In genomic region chr13:42052696-42053541, GRCm38 (mm10) we compare ENCODE assay signal across 8 mouse cellular contexts. TPM values are rescaled to one million over a fixed set of nuclear protein-coding genes. Genes with fewer than 3 reads are reported as not detected.
DNase-seq lines count a peak whose midpoint lies in the region; ATAC-seq and TF ChIP-seq lines count a peak whose summit lies in the region.

No protein-coding gene starts in this region.

- no peak; the same call in 1 of the 2 replicates for ATAC-seq in heart, embryonic 16.5 days (replicated peaks; ENCODE audit: extremely low read depth, insufficient read depth, low FRiP score)
- no peak for ATAC-seq in liver, embryonic 15.5 days (ENCODE audit: insufficient read depth)
- peak; percentile 64 for ATAC-seq in neural tube, embryonic 11.5 days (ENCODE audit: insufficient read depth, low FRiP score, low TSS enrichment)
- ATAC-seq in stomach, embryonic 15.5 days (ENCODE audit: insufficient read depth, low FRiP score, low read depth), result peak; percentile 41; the same call in 1 of the 2 replicates

- H3K27ac ChIP-seq in brown adipose tissue, adult 24 weeks (replicated peaks; ENCODE audit: low read depth, low read length), result peak overlapping the region; percentile 24; the same call in 1 of the 2 replicates
- peak overlapping the region; percentile 98 for H3K27ac ChIP-seq in forebrain, embryonic 10.5 days
- peak overlapping the region; percentile 95 for H3K27ac ChIP-seq in heart, embryonic 16.5 days (ENCODE audit: low read length)
- peak overlapping the region; percentile 88 for H3K27ac ChIP-seq in liver, embryonic 15.5 days (replicated peaks)
- peak overlapping the region; percentile 98 for H3K27ac ChIP-seq in neural tube, embryonic 11.5 days (ENCODE audit: low read depth, low read length)
- H3K27ac ChIP-seq in stomach, embryonic 15.5 days, result peak overlapping the region; percentile 96

- H3K4me1 ChIP-seq in E14TG2a.4 (replicated peaks; ENCODE audit: low read depth, low read length), result peaks cover 40% of the 10 kb centered on the region
- peaks cover 5% of the 10 kb centered on the region; the same call in 1 of the 2 replicates for H3K4me1 ChIP-seq in brown adipose tissue, adult 24 weeks (ENCODE audit: control insufficient read depth, insufficient read depth, insufficient read length, low read length)
- H3K4me1 ChIP-seq in forebrain, embryonic 10.5 days, result peaks cover 49% of the 10 kb centered on the region
- peaks cover 10% of the 10 kb centered on the region for H3K4me1 ChIP-seq in heart, embryonic 16.5 days (ENCODE audit: control insufficient read depth, insufficient read depth, low read length)
- H3K4me1 ChIP-seq in liver, embryonic 15.5 days (replicated peaks), result peaks cover 52% of the 10 kb centered on the region
- peaks cover 15% of the 10 kb centered on the region for H3K4me1 ChIP-seq in neural tube, embryonic 11.5 days (ENCODE audit: control insufficient read depth, insufficient read depth, low read length)
- H3K4me1 ChIP-seq in stomach, embryonic 15.5 days, result peaks cover 4% of the 10 kb centered on the region; the same call in 1 of the 2 replicates

- under 1% methylated on average over 41 of the region's 41 CpGs for WGBS in forebrain, embryonic 10.5 days
- WGBS in heart, embryonic 16.5 days, result under 1% methylated on average over 41 of the region's 41 CpGs
- WGBS in liver, embryonic 15.5 days (ENCODE audit: insufficient replicate concordance), result under 1% methylated on average over 39 of the region's 41 CpGs
- under 1% methylated on average over 34 of the region's 41 CpGs for WGBS in neural tube, embryonic 11.5 days
- WGBS in stomach, embryonic 15.5 days, result under 1% methylated on average over 32 of the region's 41 CpGs

- peak overlapping the region; percentile 84 for H3K9ac ChIP-seq in heart, embryonic 16.5 days (ENCODE audit: low read length)
- H3K9ac ChIP-seq in liver, embryonic 15.5 days, result peak overlapping the region; percentile 81
- peak overlapping the region; percentile 93 for H3K9ac ChIP-seq in neural tube, embryonic 11.5 days (ENCODE audit: low read length)
- H3K9ac ChIP-seq in stomach, embryonic 15.5 days, result peak overlapping the region; percentile 88

- peaks cover 16% of the 10 kb centered on the region for H3K27me3 ChIP-seq in E14TG2a.4 (ENCODE audit: insufficient read depth, low read length)
- H3K27me3 ChIP-seq in forebrain, embryonic 10.5 days (ENCODE audit: poor library complexity, severe bottlenecking), result no peaks in the 10 kb centered on the region
- H3K27me3 ChIP-seq in heart, embryonic 16.5 days (ENCODE audit: control insufficient read depth, insufficient read depth, low read length), result no peaks in the 10 kb centered on the region
- H3K27me3 ChIP-seq in liver, embryonic 15.5 days, result no peaks in the 10 kb centered on the region
- no peaks in the 10 kb centered on the region for H3K27me3 ChIP-seq in neural tube, embryonic 11.5 days (ENCODE audit: control insufficient read depth, insufficient read depth, low read length)
- no peaks in the 10 kb centered on the region for H3K27me3 ChIP-seq in stomach, embryonic 15.5 days (replicated peaks)

- peak overlapping the region; percentile 88 for H3K4me3 ChIP-seq in E14TG2a.4 (replicated peaks; ENCODE audit: low read length)
- peak overlapping the region; percentile 96 for H3K4me3 ChIP-seq in brown adipose tissue, adult 24 weeks (ENCODE audit: insufficient read depth, low read depth, low read length)
- peak overlapping the region; percentile 90 for H3K4me3 ChIP-seq in forebrain, embryonic 10.5 days
- H3K4me3 ChIP-seq in heart, embryonic 16.5 days (ENCODE audit: low read length), result peak overlapping the region; percentile 75
- H3K4me3 ChIP-seq in liver, embryonic 15.5 days (replicated peaks), result peak overlapping the region; percentile 91
- H3K4me3 ChIP-seq in neural tube, embryonic 11.5 days (ENCODE audit: low read depth, low read length), result peak overlapping the region; percentile 90
- H3K4me3 ChIP-seq in stomach, embryonic 15.5 days (replicated peaks), result peak overlapping the region; percentile 92

- peaks cover 14% of the 10 kb centered on the region; the same call in 1 of the 2 replicates for H3K36me3 ChIP-seq in E14TG2a.4 (ENCODE audit: insufficient read depth, low read length)
- peaks cover 26% of the 10 kb centered on the region for H3K36me3 ChIP-seq in forebrain, embryonic 10.5 days (replicated peaks)
- peaks cover 10% of the 10 kb centered on the region for H3K36me3 ChIP-seq in heart, embryonic 16.5 days (ENCODE audit: control insufficient read depth, insufficient read depth)
- H3K36me3 ChIP-seq in liver, embryonic 15.5 days (replicated peaks), result peaks cover 9% of the 10 kb centered on the region; the same call in 1 of the 2 replicates
- H3K36me3 ChIP-seq in neural tube, embryonic 11.5 days (ENCODE audit: control insufficient read depth, insufficient read depth, low read length), result peaks cover 3% of the 10 kb centered on the region; the same call in 1 of the 2 replicates
- H3K36me3 ChIP-seq in stomach, embryonic 15.5 days, result peaks cover 4% of the 10 kb centered on the region; the same call in 1 of the 2 replicates

- TF ChIP-seq CTCF in E14TG2a.4 (conservative IDR thresholded peaks at IDR 0.05; ENCODE audit: low read length), result no peak

- H3K4me2 ChIP-seq in heart, embryonic 16.5 days (ENCODE audit: low read depth, low read length), result peak overlapping the region; percentile 80
- peak overlapping the region; percentile 98 for H3K4me2 ChIP-seq in liver, embryonic 15.5 days
- peak overlapping the region; percentile 39 for H3K4me2 ChIP-seq in neural tube, embryonic 11.5 days (ENCODE audit: low read depth)
- peak overlapping the region; percentile 87 for H3K4me2 ChIP-seq in stomach, embryonic 15.5 days

- no peak for DNase-seq in forebrain, embryonic 10.5 days (ENCODE audit: extremely low spot score, low spot score)
- DNase-seq in kidney, postnatal 25 days, result peak; percentile 73 to 84
- peak; percentile 78 for DNase-seq in neural tube, embryonic 11.5 days (ENCODE audit: low spot score)

- H3K9me3 ChIP-seq in E14TG2a.4 (ENCODE audit: low read length), result no peaks in the 10 kb centered on the region
- H3K9me3 ChIP-seq in forebrain, embryonic 10.5 days, result no peaks in the 10 kb centered on the region
- no peaks in the 10 kb centered on the region for H3K9me3 ChIP-seq in heart, embryonic 16.5 days (replicated peaks; ENCODE audit: control insufficient read depth, low read length)
- H3K9me3 ChIP-seq in liver, embryonic 15.5 days (replicated peaks), result no peaks in the 10 kb centered on the region
- no peaks in the 10 kb centered on the region for H3K9me3 ChIP-seq in neural tube, embryonic 11.5 days (ENCODE audit: control insufficient read depth, low read length)
- H3K9me3 ChIP-seq in stomach, embryonic 15.5 days, result no peaks in the 10 kb centered on the region

RNA-seq across cellular contexts. Expression of gene Hivep1, which starts 1.1 kb away (rescaled TPM):
- polyA plus RNA-seq in brown adipose tissue, adult 24 weeks (2012; ENCODE audit: insufficient read depth, insufficient read length, missing spikeins), result 11.3 and 16.4 TPM in 2 replicates
- polyA plus RNA-seq in forebrain, embryonic 10.5 days (2016; fragmentation: Nextera tagmentation; extraction: Ambion mirVana), result 7.4 and 7.9 TPM in 2 replicates
- 4.0 and 4.1 TPM in 2 replicates for polyA plus RNA-seq in heart, embryonic 16.5 days (2015; fragmentation: Nextera tagmentation; extraction: Ambion mirVana)
- polyA plus RNA-seq in liver, embryonic 15.5 days (2015; fragmentation: Nextera tagmentation; extraction: Ambion mirVana), result 2.0 and 2.8 TPM in 2 replicates
- 13.0 and 13.5 TPM in 2 replicates for polyA plus RNA-seq in neural tube, embryonic 11.5 days (2014; fragmentation: Nextera tagmentation; extraction: Ambion mirVana)
- 9.4 and 11.1 TPM in 2 replicates for polyA plus RNA-seq in stomach, embryonic 15.5 days (2015; fragmentation: Nextera tagmentation; extraction: Ambion mirVana)

Comparison
In these comparisons a context has a peak if more than half of its experiments do, and no peak if none do; other contexts are left out.
1. H3K27ac ChIP-seq: peak in every context shown above with its lines; median percentile 98 in forebrain, embryonic 10.5 days; 98 in neural tube, embryonic 11.5 days; 96 in stomach, embryonic 15.5 days; 95 in heart, embryonic 16.5 days; 88 in liver, embryonic 15.5 days; 24 in brown adipose tissue, adult 24 weeks.
2. ATAC-seq: peak in neural tube, embryonic 11.5 days (single experiment) and stomach, embryonic 15.5 days (single experiment); none in heart, embryonic 16.5 days (single experiment) and liver, embryonic 15.5 days (single experiment).
3. H3K4me2 ChIP-seq: peak in every context shown above with its lines; median percentile 98 in liver, embryonic 15.5 days; 87 in stomach, embryonic 15.5 days; 80 in heart, embryonic 16.5 days; 39 in neural tube, embryonic 11.5 days.
4. Peak in every context shown above with its lines, with median percentiles within 50 percentile points of each other: H3K4me3 ChIP-seq and H3K9ac ChIP-seq.